Comparison of ENCODE assay signal across 27 mouse cellular contexts in the genomic region with DNA sequence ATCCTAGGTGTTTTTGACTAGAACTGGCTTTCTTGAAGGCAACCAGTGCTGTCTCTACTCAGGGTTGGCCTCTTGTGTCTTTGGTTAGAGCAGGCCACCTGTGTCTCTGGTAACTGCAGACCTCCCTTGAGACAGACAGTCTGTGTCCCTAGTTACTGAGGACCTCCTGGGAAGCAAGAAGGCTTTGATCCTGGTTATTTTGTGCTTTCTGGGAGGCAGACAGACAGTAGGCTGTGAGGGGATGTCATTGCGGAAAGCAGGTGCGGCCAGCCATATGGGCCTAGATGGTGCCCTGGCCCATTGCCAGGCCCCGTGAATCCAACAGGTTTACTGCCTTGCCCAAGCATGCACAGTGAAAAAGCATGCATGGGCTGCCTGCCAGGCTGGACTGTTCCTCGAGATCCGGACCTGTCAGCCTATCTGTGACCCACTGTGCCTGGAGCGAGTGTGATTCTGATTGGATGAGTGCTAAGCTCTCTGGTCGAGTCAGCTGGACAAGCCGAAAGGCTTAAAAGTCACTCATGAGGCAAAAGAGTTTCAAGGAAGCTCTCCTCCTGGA.
DNase-seq lines count a peak whose midpoint lies in the region; ATAC-seq lines count a peak whose summit lies in the region.
"Had no signal": no experiment of that assay in that cellular context is flagged by ENCODE, and none has a peak within 500 bp of the region (broad histone marks: within the 10 kb centered on the region; RNA-seq: fewer than 3 reads in every experiment).

No protein-coding gene starts in this region.

- H3K9me3 ChIP-seq in hindbrain, embryonic 16.5 days (ENCODE audit: control insufficient read depth, low read length) = no peaks in the 10 kb centered on the region
- no peaks in the 10 kb centered on the region for H3K9me3 ChIP-seq in hindbrain, embryonic 11.5 days (ENCODE audit: control insufficient read depth, low read length)
- H3K9me3 ChIP-seq: embryonic facial prominence, embryonic 13.5 days; heart, embryonic 13.5 days; hindbrain, embryonic 13.5 days; intestine, embryonic 15.5 days; limb, embryonic 13.5 days; midbrain, embryonic 12.5 days; neural tube, embryonic 13.5 days had no signal

- intact Hi-C loops in gastrocnemius, postnatal 36 days (cut with DNase I) = no loop called here

- no peak overlapping the region for H3K4me2 ChIP-seq in hindbrain, embryonic 16.5 days (ENCODE audit: low read length)
- H3K4me2 ChIP-seq in hindbrain, embryonic 11.5 days (replicated peaks; ENCODE audit: low read depth, low read length) = no peak overlapping the region
- H3K4me2 ChIP-seq: embryonic facial prominence, embryonic 13.5 days; heart, embryonic 13.5 days; hindbrain, embryonic 13.5 days; intestine, embryonic 15.5 days; limb, embryonic 13.5 days; liver, embryonic 12.5 days; midbrain, embryonic 12.5 days; neural tube, embryonic 13.5 days had no signal

- no peaks in the 10 kb centered on the region for H3K4me1 ChIP-seq in hindbrain, embryonic 16.5 days (ENCODE audit: control insufficient read depth, insufficient read depth, low read depth, low read length)
- no peaks in the 10 kb centered on the region for H3K4me1 ChIP-seq in hindbrain, embryonic 11.5 days (replicated peaks; ENCODE audit: control insufficient read depth, insufficient read depth, low read length)
- H3K4me1 ChIP-seq: embryonic facial prominence, embryonic 13.5 days; heart, embryonic 13.5 days; hindbrain, embryonic 13.5 days; intestine, embryonic 15.5 days; limb, embryonic 13.5 days; liver, embryonic 12.5 days; midbrain, embryonic 12.5 days; neural tube, embryonic 13.5 days had no signal

- peak; percentile 60; the same call in 1 of the 2 replicates for ATAC-seq in hindbrain, embryonic 16.5 days
- ATAC-seq in hindbrain, embryonic 11.5 days (ENCODE audit: low FRiP score) = no peak
- ATAC-seq: forebrain, embryonic 16.5 days; intestine, embryonic 15.5 days; liver, embryonic 12.5 days had no signal

- no peak for DNase-seq in hindbrain, embryonic 11.5 days (ENCODE audit: low spot score)
- DNase-seq in brain, adult 2 months (ENCODE audit: low read depth, low spot score) = peak; percentile 64
- peak; percentile 78 for DNase-seq in cerebellum, adult 11-12 months
- DNase-seq in cerebellum, postnatal 10 days = peak; percentile 85 to 90
- no peak for DNase-seq in thymus, postnatal 4 days
- no peak for DNase-seq in frontal cortex, adult 2 months (ENCODE audit: extremely low spot score in 1 of 2, low spot score in 1 of 2)
- no peak for DNase-seq in gastrocnemius, postnatal 36 days
- DNase-seq: gastrocnemius, postnatal 25 days; heart, adult 2 months; heart, postnatal 14 days; kidney, adult 8-10 months; layer of hippocampus, postnatal 36 days; lung, adult 18-20 months; lung, postnatal 10 days; retina, postnatal 1 day; right cerebral cortex, postnatal 25 days; thymus, postnatal 14 days had no signal

- WGBS in hindbrain, embryonic 16.5 days = 82% methylated on average over 8 of the region's 8 CpGs
- WGBS in hindbrain, embryonic 11.5 days = 90% methylated on average over 8 of the region's 8 CpGs

- no peak overlapping the region for H3K9ac ChIP-seq in hindbrain, embryonic 16.5 days (ENCODE audit: low read depth, low read length)
- no peak overlapping the region for H3K9ac ChIP-seq in hindbrain, embryonic 11.5 days (ENCODE audit: low read depth, low read length)
- H3K9ac ChIP-seq: embryonic facial prominence, embryonic 13.5 days; heart, embryonic 13.5 days; hindbrain, embryonic 13.5 days; intestine, embryonic 15.5 days; limb, embryonic 13.5 days; liver, embryonic 12.5 days; midbrain, embryonic 12.5 days; neural tube, embryonic 13.5 days had no signal

- H3K27me3 ChIP-seq in hindbrain, embryonic 16.5 days (replicated peaks; ENCODE audit: control insufficient read depth, insufficient read depth, low read length) = no peaks in the 10 kb centered on the region
- H3K27me3 ChIP-seq in hindbrain, embryonic 11.5 days (ENCODE audit: control insufficient read depth, insufficient read depth, low read length) = no peaks in the 10 kb centered on the region
- H3K27me3 ChIP-seq: embryonic facial prominence, embryonic 13.5 days; heart, embryonic 13.5 days; hindbrain, embryonic 13.5 days; intestine, embryonic 15.5 days; limb, embryonic 13.5 days; liver, embryonic 12.5 days; midbrain, embryonic 12.5 days; neural tube, embryonic 13.5 days had no signal

- H3K27ac ChIP-seq in hindbrain, embryonic 16.5 days (ENCODE audit: low read depth, low read length) = no peak overlapping the region
- no peak overlapping the region for H3K27ac ChIP-seq in hindbrain, embryonic 11.5 days (ENCODE audit: low read depth, low read length)
- H3K27ac ChIP-seq: embryonic facial prominence, embryonic 13.5 days; heart, adult 2 months; heart, embryonic 13.5 days; hindbrain, embryonic 13.5 days; intestine, embryonic 15.5 days; limb, embryonic 13.5 days; liver, embryonic 12.5 days; midbrain, embryonic 12.5 days; neural tube, embryonic 13.5 days had no signal

- H3K36me3 ChIP-seq in hindbrain, embryonic 16.5 days (ENCODE audit: control insufficient read depth, insufficient read depth, low read length) = no peaks in the 10 kb centered on the region
- H3K36me3 ChIP-seq in hindbrain, embryonic 11.5 days (ENCODE audit: control insufficient read depth, insufficient read depth, low read length) = no peaks in the 10 kb centered on the region
- H3K36me3 ChIP-seq: embryonic facial prominence, embryonic 13.5 days; heart, embryonic 13.5 days; hindbrain, embryonic 13.5 days; intestine, embryonic 15.5 days; limb, embryonic 13.5 days; liver, embryonic 12.5 days; midbrain, embryonic 12.5 days; neural tube, embryonic 13.5 days had no signal

- no peak overlapping the region for H3K4me3 ChIP-seq in hindbrain, embryonic 16.5 days (ENCODE audit: low read length)
- no peak overlapping the region for H3K4me3 ChIP-seq in hindbrain, embryonic 11.5 days (ENCODE audit: low read depth, low read length)
- H3K4me3 ChIP-seq: embryonic facial prominence, embryonic 13.5 days; heart, adult 2 months; heart, embryonic 13.5 days; hindbrain, embryonic 13.5 days; intestine, embryonic 15.5 days; limb, embryonic 13.5 days; liver, embryonic 12.5 days; midbrain, embryonic 12.5 days; neural tube, embryonic 13.5 days had no signal

Comparison
In these comparisons a context has a peak if more than half of its experiments do, and no peak if none do; other contexts are left out.
1. DNase-seq: peak in brain, adult 2 months (single experiment), cerebellum, adult 11-12 months (single experiment) and cerebellum, postnatal 10 days (2 of 2); none in hindbrain, embryonic 11.5 days (single experiment), thymus, postnatal 4 days (single experiment), frontal cortex, adult 2 months (0 of 2) and gastrocnemius, postnatal 36 days (0 of 2).